Mouse (Mus musculus) right cerebral cortex, postnatal 10 days (tissue): ENCODE results near the gene Ppp4r3a.
"Not testable (repeated sequence)": the region's sequence is repeated elsewhere in the genome, so short reads cannot be mapped to it uniquely, and the experiment has no call there.

Source experiments
- DNase-seq, 2 experiments: peaks; one replicate each; pipeline ENCODE4 v3.0.0; 2021; ENCODE audit warnings: low spot score in 2 of 2

Gene Ppp4r3a

GRCm38 (mm10) chr12:101028954-101029731, 54.4 kb downstream of the Ppp4r3a start, which contains the start of gene Ccdc88c:
Gene Ccdc88c, minus strand, starts transcription at chr12:101029056.
- peak; percentile 88 to 89 for DNase-seq

GRCm38 (mm10) chr12:101028247-101028953, 55.1 kb downstream of the Ppp4r3a start:
- DNase-seq = peak in 1 of 2 experiments; percentile 34

- no peak for DNase-seq
Measured at GRCm38 (mm10) chr12:101027451-101028246, 55.9 kb downstream of the Ppp4r3a start.

- peak; percentile 70 to 73 for DNase-seq
Measured at GRCm38 (mm10) chr12:101026946-101027345, 56.6 kb downstream of the Ppp4r3a start.

GRCm38 (mm10) chr12:101026518-101026917, 57.0 kb downstream of the Ppp4r3a start:
- DNase-seq = no peak

- DNase-seq = no peak
Measured at GRCm38 (mm10) chr12:101026025-101026424, 57.5 kb downstream of the Ppp4r3a start.

- DNase-seq = no peak
Measured at GRCm38 (mm10) chr12:101025379-101025778, 58.1 kb downstream of the Ppp4r3a start.

- no peak for DNase-seq
Measured at GRCm38 (mm10) chr12:101024824-101025223, 58.7 kb downstream of the Ppp4r3a start.

GRCm38 (mm10) chr12:101023143-101023542, 60.4 kb downstream of the Ppp4r3a start:
- DNase-seq = peak in 1 of 2 experiments; percentile 57

- peak in 1 of 2 experiments; percentile 14 for DNase-seq
Measured at GRCm38 (mm10) chr12:101022353-101022752, 61.1 kb downstream of the Ppp4r3a start.

- no peak for DNase-seq
Measured at GRCm38 (mm10) chr12:101021484-101022226, 61.8 kb downstream of the Ppp4r3a start.

- no peak for DNase-seq
Measured at GRCm38 (mm10) chr12:101020210-101021015, 63.1 kb downstream of the Ppp4r3a start.

GRCm38 (mm10) chr12:101019443-101019842, 64.1 kb downstream of the Ppp4r3a start:
- DNase-seq = no peak

- DNase-seq = no peak
Measured at GRCm38 (mm10) chr12:101019031-101019430, 64.5 kb downstream of the Ppp4r3a start.

- no peak for DNase-seq
Measured at GRCm38 (mm10) chr12:101017971-101018371, 65.5 kb downstream of the Ppp4r3a start.

GRCm38 (mm10) chr12:101016412-101016928, 67.0 kb downstream of the Ppp4r3a start:
- no peak for DNase-seq

- DNase-seq = no peak
Measured at GRCm38 (mm10) chr12:101015926-101016325, 67.6 kb downstream of the Ppp4r3a start.

GRCm38 (mm10) chr12:101015165-101015560, 68.3 kb downstream of the Ppp4r3a start:
- no peak for DNase-seq

GRCm38 (mm10) chr12:101014549-101015164, 68.8 kb downstream of the Ppp4r3a start:
- DNase-seq = no peak

- DNase-seq = not testable (repeated sequence)
Measured at GRCm38 (mm10) chr12:101013668-101014067, 69.8 kb downstream of the Ppp4r3a start.
